Mouse (Mus musculus) G1E (cell line): ENCODE results near the gene Gm8122.
"Not testable (repeated sequence)": the region's sequence is repeated elsewhere in the genome, so short reads cannot be mapped to it uniquely, and the experiment has no call there.

Experiments
- CTCF ChIP-seq: IDR thresholded peaks from 2 replicates; pipeline ENCODE4 v1.5.1; 2012; ENCODE audit warnings: low read depth, low read length, inconsistent platforms, mixed read lengths
- TAL1 ChIP-seq: conservative IDR thresholded peaks from 2 replicates; pipeline ENCODE4 v1.6.1; 2012; ENCODE audit warnings: low read depth, low read length, inconsistent platforms, mixed read lengths

DNA sequence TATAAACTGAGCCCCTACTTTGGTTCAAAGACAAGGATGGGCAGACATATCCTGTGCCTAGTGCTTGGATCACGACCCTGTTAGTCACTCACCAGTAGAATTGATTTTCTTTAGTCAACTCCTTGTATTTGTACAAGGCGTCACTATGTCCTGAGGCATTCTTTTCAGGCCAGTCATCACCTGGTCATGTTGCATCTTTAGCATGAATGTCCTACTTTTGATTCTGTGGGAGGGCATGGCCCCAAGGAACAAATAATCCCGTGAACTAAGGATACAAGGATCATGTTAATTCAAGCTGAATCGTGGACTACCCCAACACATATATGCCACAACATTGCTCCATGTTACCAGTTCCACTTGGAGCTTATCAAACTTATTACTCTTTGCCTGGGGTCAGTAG is 43.0 kb upstream of the Gm8122 start:
- TF ChIP-seq TAL1, CTCF: not testable (repeated sequence)
